Mouse (Mus musculus) spleen, adult 12 weeks (tissue): ENCODE data around the gene Tnfrsf23.
"Not testable (repeated sequence)": the region's sequence is repeated elsewhere in the genome, so short reads cannot be mapped to it uniquely, and the experiment has no call there.

Experiments
- DNase-seq: peaks from one replicate; pipeline ENCODE4 v3.0.0; 2022; ENCODE audit warnings: low spot score

Tnfrsf23 gene

DNA sequence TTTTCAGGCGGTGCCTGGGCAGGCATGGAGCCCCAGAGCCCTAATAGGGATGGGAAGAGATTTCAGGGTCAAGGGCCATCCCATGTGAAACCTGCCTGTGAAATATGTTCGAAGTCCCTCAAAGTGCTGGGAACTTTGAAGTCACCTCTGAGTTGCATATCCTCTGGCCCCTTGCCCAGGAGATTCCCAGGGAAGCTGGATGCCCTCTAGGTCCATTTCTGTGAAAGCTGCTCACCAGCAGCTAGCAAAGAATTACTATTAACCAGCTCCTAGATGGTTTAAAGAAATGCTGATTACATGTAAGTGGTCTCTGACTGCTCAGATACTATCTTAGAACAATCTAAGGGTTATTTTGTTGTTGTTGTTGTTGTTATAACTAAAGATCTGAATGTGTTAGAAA, 1.1 kb downstream of the Tnfrsf23 start:
- not testable (repeated sequence) for DNase-seq

DNA sequence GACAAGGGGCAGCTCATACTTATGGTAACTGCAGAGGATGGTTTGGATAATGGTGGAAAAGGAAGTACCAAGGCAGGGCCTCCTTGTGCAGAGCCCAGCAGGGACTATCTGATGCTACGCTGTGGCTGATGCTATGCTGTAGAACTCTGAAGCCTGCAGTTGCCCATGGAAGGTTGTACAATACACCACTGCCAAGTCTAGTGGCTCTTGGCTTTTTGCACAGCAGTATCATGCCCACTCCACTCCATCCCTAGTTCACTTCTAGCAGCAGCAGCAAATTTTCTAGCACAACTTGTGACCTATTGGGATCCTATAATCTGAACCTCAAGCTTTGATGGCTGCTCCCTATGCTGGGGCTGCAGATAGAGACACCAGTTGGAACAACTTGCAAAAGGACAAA, 4.1 kb downstream of the Tnfrsf23 start:
- DNase-seq, result no peak

DNA sequence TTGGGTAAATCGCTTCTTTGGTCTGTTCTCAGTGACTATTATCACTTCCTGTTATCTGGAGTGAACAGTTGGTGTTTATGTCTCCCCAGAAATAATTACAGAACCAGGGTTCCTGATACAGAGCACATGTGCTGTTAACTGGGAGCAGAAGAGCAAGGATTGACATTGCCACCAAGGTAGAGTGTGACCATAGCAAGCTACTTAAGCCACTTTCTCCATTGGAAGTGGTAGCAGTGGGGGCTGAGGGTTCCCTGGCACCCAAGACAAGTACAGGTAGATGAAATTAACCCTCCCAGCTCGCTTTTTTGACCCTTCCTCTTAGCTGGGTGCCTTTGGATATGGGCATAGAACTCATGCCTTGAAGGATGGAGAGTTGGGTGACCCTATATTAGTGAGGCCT, 4.8 kb downstream of the Tnfrsf23 start:
- DNase-seq, result not testable (repeated sequence)

DNA sequence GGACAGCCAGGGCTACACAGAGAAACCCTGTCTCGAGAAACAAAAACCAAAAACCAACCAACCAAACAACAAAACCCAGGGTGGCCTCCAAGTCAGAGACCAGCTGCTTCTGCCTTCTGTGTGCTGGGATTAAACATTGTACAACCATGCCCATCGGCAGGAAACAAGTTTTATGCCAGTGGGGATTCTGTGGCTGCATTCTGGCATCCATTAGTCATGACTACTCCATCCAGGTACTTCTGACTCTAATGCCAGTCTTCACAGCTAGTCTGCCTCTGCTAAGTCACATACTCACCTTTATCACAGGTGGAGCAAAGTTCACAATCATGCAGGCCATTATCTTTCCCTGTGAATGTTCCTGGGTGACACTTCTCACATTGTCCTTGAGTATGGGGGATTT, 6.0 kb downstream of the Tnfrsf23 start:
- DNase-seq, result not testable (repeated sequence)

DNA sequence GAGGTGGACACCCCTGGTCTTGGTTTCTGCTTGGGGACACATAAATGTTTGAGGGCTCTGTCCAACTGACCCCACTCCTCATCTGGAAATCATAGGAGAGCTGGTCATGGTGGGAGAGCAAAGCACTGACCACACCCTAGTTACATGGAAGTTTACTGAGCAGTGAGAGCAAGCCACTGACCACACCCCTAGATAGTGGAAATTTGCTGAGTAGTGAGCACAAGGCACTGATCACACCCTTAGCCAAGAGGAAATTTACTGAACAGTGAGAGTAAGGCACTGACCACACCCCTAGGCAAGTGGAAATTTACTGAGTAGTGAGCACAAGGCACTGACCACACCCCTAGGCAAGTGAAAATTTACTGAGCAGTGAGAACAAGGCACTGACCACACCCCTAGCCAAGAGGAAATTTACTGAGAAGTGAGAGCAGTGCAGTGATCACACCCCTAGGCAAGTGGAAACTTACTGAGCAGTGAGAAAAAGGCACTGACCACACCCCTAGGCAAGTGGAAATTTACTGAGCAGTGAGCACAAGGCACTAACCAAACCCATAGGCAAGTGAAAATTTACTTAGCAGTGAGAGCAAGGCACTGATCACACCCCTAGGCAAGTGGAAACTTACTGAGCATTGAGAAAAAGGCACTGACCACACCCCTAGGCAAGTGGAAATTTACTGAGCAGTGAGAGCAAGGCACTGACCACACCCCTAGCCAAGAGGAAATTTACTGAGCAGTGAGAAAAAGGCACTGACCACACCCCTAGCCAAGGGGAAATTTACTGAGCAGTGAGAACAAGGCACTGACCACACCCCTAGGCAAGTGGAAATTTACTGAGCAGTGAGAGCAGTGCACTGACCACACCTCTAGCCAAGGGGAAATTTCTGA, 19.0 kb downstream of the Tnfrsf23 start:
- DNase-seq, result no peak

DNA sequence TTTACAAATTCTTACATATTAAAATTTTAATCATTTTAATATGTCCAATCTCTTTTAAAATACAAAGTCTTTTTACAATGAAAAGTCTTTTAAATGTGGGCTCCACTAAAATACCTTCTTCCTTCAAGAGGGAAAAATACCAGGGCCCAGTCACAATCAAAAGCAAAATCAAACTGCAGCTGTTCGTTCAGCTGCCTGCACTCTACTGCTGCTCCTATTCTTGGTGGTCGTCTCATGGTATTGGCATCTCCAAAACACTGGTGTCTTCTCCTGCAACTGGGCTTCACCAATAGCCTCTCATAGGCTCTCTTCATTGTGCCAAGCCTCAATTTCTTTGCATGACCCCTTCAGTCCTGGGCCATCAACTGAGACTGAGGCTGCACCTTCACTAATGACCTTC, 22.2 kb downstream of the Tnfrsf23 start:
- DNase-seq, result no peak

DNA sequence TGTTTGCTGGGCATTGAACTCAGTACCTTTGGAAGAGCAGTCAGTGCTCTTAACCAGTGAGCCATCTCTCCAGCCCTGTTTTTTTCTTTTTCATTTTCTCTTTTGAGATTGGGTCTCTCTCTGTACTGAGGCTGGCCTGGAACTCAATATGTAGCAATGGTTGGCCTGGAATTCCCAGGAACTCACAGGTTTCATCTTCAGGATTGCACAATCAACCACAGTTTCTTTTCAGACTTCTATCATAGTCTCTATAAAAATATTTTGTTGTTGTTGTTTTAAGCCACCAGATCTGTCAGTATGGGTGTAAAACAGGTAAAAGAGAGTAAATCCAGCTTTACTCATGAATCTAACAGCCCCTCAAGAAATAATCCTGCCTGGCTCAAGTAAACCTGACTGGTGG, 24.9 kb downstream of the Tnfrsf23 start:
- no peak for DNase-seq

DNA sequence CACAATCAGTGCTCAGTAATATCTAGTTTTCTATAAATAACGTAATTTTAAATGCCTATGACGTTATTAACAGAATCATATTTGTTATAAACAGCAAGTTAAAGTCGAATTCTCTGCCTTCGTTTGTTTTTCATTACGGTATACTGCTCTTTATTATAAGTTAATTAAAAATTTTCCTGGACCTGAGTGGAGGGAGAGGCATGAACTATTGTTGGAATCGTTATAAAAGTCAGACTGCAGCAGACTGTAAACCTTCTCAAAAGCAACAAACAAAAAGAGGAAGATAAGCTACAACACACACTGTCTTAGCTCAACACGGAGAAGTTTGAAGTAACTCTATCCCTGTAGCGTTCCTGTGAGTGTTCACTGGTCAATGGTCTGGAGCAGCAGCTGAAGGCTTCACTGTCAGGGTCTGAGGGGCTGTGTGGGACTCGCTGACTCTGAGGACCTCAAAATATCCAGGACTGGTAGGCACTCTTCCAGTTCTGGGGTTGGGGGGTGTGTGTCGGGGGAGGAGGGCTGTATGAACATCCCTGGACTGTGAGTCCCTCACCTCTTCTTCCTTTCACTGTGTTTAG, 35.8 kb downstream of the Tnfrsf23 start:
- not testable (repeated sequence) for DNase-seq

DNA sequence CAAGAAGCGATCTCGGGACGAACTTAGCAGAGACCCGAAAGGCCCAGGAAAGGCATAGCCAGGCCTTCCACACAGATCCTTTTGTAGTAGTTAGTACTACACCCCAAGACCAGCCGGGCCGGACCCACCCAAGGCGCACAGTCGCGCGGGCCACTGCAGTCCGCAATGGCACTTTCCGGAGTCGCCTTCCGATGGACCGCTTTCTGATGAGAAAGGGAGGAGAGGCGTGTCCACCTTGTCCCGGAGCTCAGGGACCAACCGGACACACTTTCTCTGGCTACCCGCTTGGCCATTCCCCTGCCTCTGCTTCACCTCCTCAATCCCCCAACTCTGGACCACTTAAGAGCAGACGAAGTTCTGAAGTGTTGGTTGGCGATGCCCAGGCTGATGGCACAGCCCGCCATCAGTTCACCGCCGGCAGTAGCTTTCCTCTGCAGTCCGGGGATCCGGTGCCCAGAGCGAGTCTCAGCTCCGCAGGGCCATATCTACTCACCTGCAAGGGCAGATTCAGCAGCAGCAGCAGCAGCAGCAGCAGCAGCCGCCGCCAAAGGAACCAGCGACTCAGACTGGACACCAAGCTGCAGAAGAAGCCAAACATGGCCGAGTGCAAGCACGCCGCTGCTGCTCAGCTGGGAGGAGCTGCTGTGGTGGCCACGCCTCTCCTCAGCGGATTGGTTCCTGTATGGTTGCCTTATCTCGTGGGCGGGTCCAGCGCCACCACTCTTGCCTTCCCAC, 36.5 kb downstream of the Tnfrsf23 start, which contains the start of gene Tnfrsf22:
Tnfrsf22 (minus strand) TSS at position 628 of the 735 bp plus-strand sequence.
- DNase-seq, result peak; percentile 67

DNA sequence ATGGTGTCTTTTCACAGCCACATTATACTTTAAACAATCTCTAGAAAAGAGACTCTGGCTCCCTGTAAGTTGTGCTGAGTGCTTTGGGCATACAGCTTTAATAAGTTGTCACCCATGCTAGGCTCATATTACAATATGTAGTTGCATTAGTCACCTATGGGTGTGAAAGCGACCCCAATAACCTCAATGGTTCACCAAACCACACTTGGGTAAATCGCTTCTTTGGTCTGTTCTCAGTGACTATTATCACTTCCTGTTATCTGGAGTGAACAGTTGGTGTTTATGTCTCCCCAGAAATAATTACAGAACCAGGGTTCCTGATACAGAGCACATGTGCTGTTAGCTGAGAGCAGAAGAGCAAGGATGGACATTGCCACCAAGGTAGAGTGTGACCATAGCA, 41.7 kb downstream of the Tnfrsf23 start:
- not testable (repeated sequence) for DNase-seq

DNA sequence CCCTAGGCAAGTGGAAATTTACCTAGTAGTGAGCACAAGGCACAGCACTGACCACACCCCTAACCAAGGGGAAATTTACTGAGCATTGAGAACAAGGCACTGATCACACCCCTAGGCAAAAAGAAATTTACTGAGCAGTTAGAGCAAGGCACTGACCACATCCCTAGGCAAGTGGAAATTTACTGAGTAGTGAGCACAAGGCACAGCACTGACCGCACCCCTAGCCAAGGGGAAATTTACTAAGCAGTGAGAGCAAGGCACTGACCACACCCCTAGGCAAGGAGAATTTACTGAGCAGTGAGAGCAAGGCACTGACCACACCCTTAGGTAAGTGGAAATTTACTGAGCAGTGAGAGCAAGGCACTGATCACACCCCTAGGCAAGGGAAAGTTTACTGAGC, 49.0 kb downstream of the Tnfrsf23 start:
- DNase-seq, result no peak

DNA sequence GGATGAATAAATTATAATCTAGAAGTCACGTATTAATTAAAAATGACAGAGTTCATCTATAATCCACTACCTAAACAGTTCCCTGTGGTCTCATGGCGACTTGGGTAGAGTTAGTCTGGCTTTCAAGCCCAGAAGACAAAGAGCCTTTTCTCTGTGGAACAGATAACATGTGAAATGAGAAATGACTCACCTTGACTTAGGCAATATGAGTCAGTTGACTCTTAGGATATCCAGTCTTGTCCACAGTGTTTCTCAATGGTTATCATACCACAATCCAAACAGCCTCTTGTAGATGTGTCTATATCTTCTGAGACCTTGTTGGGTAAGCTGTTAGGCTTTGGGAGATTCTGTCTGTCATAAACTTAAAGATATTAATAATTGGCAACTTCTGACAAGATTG, 54.2 kb downstream of the Tnfrsf23 start:
- DNase-seq, result no peak

DNA sequence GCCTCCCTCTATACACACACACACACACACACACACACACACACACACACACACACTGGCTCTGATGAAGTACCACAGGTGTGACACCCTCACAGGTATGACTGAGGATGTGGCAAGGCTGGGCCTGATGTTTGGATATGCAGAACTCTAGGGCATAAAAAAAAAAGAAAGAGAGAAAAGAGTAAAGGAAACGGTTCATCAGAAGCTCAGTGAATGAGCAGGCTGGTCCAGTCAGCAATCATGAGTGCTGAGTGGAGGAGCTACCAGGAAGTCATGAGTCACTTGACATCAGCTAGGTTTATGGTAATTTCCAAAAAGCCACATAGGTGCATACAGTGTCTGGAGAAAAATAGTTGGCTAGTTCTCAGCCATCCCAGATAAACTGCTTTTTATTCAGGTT, 56.2 kb downstream of the Tnfrsf23 start:
- DNase-seq, result no peak

DNA sequence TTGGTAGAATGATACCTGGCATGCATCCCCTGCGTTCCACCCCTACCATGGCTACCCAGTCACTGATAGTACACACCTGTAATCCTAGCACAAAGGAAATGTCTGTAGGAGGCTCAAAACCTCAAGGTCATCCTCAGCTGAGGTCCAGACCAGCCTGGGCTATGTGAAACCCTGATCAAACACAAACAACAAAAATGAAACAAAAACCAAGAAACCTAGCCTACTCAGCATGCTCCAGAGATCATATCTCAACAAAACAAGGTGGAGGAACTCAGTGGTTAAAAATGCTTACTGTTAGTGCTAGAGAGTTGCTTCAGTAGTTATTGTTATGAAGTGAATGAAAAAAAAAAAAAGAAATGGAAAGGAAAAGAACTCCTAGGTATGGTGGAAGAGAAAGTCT, 57.1 kb downstream of the Tnfrsf23 start, which contains the start of gene Tnfrsf26:
Tnfrsf26 (minus strand) TSS at position 183 of the 400 bp plus-strand sequence.
- DNase-seq, result no peak

DNA sequence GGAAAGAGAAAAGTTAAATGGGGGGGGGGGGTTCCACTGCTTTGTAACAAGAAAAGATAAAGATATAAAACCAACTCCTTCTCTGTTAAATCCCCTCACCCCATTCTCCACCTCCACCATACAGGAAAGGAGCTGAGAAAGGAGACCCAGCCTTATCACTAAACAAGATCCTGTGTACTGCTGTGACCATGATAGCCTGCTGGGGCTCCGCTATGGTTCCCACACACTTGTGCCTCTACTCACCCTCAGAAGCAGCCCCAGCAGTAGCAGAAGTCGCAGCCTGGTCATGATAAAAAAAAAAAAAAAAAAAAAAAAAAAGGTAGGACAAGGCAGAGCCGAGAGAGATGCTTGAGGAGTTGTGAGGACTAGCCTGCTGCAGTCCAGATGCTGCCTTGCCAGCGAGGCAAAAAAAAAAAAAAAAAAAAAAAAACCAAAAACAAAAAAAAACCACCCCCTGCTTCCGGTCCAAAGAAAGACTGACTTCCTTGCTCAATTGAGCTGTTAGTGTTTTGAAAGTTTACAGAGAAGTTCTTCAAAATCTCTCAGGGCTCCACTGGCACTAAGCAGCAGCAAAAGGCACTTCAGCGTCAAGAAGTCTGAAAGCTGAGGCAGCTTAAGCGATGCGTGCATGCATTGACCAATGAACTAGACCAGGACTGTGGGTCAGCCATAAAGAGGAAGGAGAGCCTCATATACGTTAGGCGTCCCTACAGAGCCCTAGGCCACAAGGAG, 58.0 kb downstream of the Tnfrsf23 start:
- no peak for DNase-seq

DNA sequence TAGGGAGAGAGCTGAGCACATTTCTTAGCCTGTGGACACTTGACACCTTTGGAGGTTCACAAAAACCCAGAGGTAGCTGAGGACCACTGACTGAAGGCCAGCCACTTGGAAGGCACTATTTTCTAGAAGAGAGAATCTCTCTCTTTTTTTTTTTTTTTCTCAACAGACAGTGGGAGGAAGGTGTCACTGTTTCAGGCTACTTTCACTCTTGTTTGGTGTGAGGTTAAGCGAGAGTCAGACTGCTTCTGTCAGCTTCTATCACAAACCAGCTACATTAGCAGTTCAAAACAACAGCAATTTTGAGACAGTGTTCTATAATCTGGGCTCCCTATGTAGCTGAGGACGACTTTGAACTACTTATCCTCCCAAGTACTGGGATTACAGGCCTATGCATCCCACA, 59.5 kb downstream of the Tnfrsf23 start:
- no peak for DNase-seq

DNA sequence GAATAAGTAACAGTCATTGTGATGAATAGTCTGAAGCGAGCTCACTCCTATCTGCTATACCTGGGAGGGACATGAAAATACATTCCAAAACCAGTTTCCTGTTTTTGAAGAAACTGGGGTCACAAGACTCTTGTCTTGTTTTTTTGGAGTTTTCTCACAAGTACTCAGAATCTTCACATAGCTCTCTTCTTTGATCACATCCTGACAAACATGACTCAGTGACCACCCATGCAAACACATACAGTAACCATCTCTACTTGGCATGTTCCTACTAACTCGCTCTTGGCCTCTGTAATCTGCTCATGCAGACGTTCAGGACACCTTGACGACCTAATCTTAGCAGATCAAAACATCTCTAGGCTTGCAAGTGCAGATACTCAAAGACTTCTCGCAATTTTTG, 60.5 kb downstream of the Tnfrsf23 start:
- DNase-seq, result no peak

DNA sequence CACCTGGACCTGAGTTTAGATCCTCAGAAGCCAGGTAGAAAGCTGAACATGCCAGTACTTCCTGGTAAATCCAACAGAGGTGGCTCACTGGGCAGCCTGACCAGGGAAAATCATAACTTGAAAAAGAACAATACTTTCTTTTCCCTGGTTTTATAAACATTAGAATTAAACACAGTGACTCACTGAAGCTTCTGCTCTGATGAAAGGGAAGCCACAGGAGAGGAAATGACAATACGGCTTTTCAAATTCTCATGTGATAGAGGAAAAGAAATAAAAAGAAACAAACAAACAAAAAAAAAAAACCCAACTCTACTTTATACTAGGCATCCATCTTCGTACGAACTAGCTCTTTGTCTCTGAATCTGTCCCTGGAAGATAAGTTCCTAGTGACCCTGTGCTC, 61.1 kb downstream of the Tnfrsf23 start:
- DNase-seq, result no peak

DNA sequence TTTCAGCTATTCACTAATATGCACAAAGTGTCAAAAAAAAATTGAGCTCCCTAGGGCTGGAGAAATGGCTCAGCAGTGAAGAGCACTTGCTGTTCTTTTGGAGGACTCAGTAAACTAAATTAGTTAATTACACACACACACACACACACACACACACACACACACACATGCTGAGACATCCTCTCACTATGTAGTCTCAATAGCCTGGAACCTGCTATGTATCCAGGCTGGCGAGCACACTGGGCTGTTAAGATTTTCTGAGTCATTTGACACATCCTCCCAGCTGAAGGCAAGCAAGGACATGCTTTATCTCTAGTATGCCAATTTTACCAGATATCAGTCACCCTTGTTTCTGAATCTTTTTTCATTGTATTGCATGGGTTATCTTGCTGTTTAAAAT, 64.7 kb downstream of the Tnfrsf23 start:
- no peak for DNase-seq
